ENCODE assay signal across 22 mouse cellular contexts in the genomic region with DNA sequence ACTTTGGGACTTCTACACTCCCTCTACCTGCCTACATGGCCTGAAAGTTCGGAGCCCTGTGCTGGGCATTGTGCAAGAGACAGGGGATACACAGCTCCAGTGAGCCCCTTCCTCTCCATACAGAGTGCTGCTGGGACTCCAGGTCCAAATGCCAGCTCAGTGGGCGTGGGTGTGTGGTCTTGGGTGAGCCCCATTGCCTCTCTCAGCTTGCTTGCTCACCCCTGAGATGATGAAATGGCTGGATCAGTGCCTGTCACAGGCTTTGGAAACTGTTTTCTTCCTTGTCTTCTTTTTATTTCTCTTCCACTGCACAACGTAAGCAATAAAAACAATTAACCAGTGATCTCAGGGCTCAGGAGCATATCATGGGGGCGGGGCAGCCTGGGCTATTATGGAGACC. TPM values are rescaled to one million over a fixed set of nuclear protein-coding genes. Genes with fewer than 3 reads are reported as not detected.
"Had no signal": no experiment of that assay in that cellular context is flagged by ENCODE, and none has a peak within 500 bp of the region (broad histone marks: within the 10 kb centered on the region; RNA-seq: fewer than 3 reads in every experiment).

No protein-coding gene starts in this region.

- H3K27ac ChIP-seq: kidney, postnatal 0 days; limb, embryonic 12.5 days; liver, embryonic 13.5 days; macrophage; midbrain, embryonic 15.5 days; neural tube, embryonic 13.5 days; stomach, embryonic 15.5 days had no signal

- H3K4me2 ChIP-seq: limb, embryonic 12.5 days; liver, embryonic 13.5 days; midbrain, embryonic 11.5 days; midbrain, embryonic 15.5 days; neural tube, embryonic 13.5 days; stomach, embryonic 15.5 days had no signal

- H3K9me3 ChIP-seq: limb, embryonic 12.5 days; liver, embryonic 13.5 days; megakaryocyte, embryonic 14.5 days; midbrain, embryonic 15.5 days; neural tube, embryonic 13.5 days; stomach, embryonic 15.5 days had no signal

- DNase-seq: kidney, adult 8-10 months; layer of hippocampus, adult 9-11 months; liver, embryonic 13.5 days; lung, adult 2 months; lung, postnatal 14 days; retina, postnatal 1 day; right cerebral cortex, postnatal 14 days; thymus, adult 2 months; thymus, postnatal 25 days had no signal

- H3K27me3 ChIP-seq: megakaryocyte, embryonic 14.5 days; midbrain, embryonic 15.5 days; stomach, embryonic 15.5 days had no signal

- H3K4me3 ChIP-seq: limb, embryonic 12.5 days; liver, embryonic 13.5 days; megakaryocyte, embryonic 14.5 days; midbrain, embryonic 15.5 days; neural tube, embryonic 13.5 days; stomach, embryonic 15.5 days had no signal

- ATAC-seq: midbrain, embryonic 15.5 days had no signal

- H3K9ac ChIP-seq: limb, embryonic 12.5 days; liver, embryonic 13.5 days; midbrain, embryonic 15.5 days; neural tube, embryonic 13.5 days; stomach, embryonic 15.5 days had no signal

- H3K36me3 ChIP-seq: limb, embryonic 12.5 days; liver, embryonic 13.5 days; midbrain, embryonic 15.5 days; neural tube, embryonic 13.5 days; stomach, embryonic 15.5 days had no signal

RNA-seq across cellular contexts. Expression of gene Trcg1, which starts 47.0 kb away (rescaled TPM):
- total RNA-seq: layer of hippocampus, adult 18-20 months; left cerebral cortex, postnatal 36 days; monocyte, adult 5-6 weeks had no signal
- polyA plus RNA-seq: limb, embryonic 12.5 days; liver, embryonic 13.5 days; lung, adult 2 months; macrophage; midbrain, embryonic 11.5 days; midbrain, embryonic 15.5 days; neural tube, embryonic 13.5 days; spleen, adult 2 months; urinary bladder, adult 2 months had no signal
